Mouse (Mus musculus): ENCODE results near the gene Dph5. TPM values are rescaled to one million over a fixed set of nuclear protein-coding genes. Genes with fewer than 3 reads are reported as not detected.

The Dph5 gene
- polyA plus RNA-seq, 1 experiment from 2014 or later, result 28.7 TPM

DNA sequence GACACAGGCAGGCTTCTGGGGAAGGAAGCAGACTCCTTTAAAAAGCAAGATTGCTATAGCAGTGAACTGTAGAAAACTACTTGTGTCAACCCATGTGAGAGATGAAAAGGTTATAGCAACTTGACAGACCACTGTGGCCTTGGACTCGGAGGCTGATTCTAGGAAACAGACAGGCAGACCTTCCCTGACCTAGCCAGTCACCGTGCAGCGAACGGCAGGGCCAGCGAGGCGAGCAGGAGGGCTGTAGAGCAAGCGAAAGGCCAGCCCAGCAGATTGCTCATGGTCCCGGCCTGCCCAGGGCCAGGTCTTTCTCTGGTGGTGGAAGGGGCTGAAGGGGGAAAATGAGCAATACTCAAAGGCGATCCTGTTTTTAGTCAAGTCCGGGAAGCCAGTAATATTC, 50.2 kb downstream of the Dph5 start:
- Histone ChIP-seq H3K27ac (replicated peaks) (no peak overlapping the region), H3K27me3 (replicated peaks) (no peaks in the 10 kb centered on the region), H3K9me3 (replicated peaks) (no peaks in the 10 kb centered on the region), H3K4me3 (replicated peaks) (no peak overlapping the region), H3K9ac (replicated peaks) (no peak overlapping the region), H3K4me1 (no peaks in the 10 kb centered on the region), H3K4me2 (no peak overlapping the region), H3K36me3 (peaks cover 20% of the 10 kb centered on the region)
- ATAC-seq (ENCODE audit: low FRiP score), result no peak
- 90% methylated on average over 10 of the region's 10 CpGs for WGBS

DNA sequence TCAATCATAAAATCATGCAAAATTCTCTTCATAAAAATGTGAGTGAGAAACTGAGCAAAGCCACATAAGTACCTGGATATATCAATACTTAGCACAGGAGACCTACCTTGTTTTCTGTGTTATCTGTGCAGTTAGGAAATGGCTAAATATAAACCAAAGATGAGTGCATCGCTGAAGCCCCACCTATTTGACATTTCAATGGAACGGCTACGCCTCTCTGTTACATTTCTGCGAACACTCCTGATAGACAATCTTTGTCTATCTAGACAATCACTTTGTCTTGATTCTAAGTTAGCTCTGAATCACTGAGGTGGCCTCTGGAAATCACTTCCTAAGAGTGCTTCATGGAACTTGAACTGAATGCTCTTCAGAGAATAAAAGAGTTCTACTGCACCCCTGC, 52.9 kb downstream of the Dph5 start:
- H3K9ac ChIP-seq (replicated peaks), result no peak overlapping the region
- no peak overlapping the region for H3K4me3 ChIP-seq (replicated peaks)
- H3K4me2 ChIP-seq, result no peak overlapping the region
- ATAC-seq (ENCODE audit: low FRiP score), result no peak
- H3K36me3 ChIP-seq, result peaks cover 37% of the 10 kb centered on the region
- no peaks in the 10 kb centered on the region for H3K4me1 ChIP-seq
- H3K27me3 ChIP-seq (replicated peaks), result no peaks in the 10 kb centered on the region
- no peak overlapping the region for H3K27ac ChIP-seq (replicated peaks)
- 91% methylated on average over 4 of the region's 4 CpGs for WGBS
- no peaks in the 10 kb centered on the region for H3K9me3 ChIP-seq (replicated peaks)

DNA sequence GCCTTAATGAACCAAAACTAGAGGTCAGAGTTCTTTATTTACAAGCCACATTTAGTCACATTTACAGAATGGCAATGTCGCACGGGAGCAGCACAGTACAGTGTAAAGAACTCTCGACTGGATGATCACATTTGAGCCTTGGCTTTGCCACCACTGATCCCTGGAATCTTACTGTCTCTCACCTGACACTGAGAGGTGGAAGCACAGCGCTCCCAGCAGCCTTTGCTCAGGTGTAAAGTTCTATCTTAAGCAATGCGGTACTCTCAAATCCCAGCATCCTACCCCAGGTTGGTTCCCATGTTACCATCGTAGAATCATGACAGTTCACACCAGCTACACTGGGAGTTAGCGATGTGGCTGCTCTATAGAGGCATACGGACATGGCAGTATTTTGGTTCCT, 53.8 kb downstream of the Dph5 start:
- H3K36me3 ChIP-seq, result peaks cover 40% of the 10 kb centered on the region
- no peak for ATAC-seq (ENCODE audit: low FRiP score)

DNA sequence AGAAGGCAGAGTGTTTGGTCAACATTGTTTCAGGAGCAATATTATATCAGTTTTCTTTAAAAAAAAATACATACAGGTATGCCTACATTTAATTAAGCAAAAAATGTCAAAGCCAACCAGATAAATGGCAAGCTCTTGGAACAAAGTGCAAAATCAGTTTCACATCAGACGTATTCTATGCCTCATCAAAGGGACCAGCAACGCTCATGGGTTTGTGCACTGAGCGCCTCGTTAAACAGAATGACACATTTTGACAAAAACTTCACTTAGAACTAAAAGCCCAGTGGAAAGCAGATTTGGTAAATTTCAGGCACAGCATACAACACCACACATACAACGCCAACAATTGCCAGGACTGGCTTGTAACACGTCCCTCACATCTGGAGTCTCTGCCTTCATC, 56.7 kb downstream of the Dph5 start:
- 88% methylated on average over 6 of the region's 6 CpGs for WGBS
- no peak for ATAC-seq (ENCODE audit: low FRiP score)
- Histone ChIP-seq H3K9ac (replicated peaks) (no peak overlapping the region), H3K36me3 (peaks cover 36% of the 10 kb centered on the region), H3K4me1 (no peaks in the 10 kb centered on the region), H3K27ac (replicated peaks) (no peak overlapping the region), H3K9me3 (replicated peaks) (no peaks in the 10 kb centered on the region), H3K4me2 (no peak overlapping the region), H3K27me3 (replicated peaks) (no peaks in the 10 kb centered on the region), H3K4me3 (replicated peaks) (no peak overlapping the region)

More for the DNA sequence above, 53.8 kb downstream of the Dph5 start:
- Histone ChIP-seq H3K27me3 (replicated peaks) (no peaks in the 10 kb centered on the region), H3K4me1 (no peaks in the 10 kb centered on the region), H3K9ac (replicated peaks) (no peak overlapping the region), H3K4me3 (replicated peaks) (no peak overlapping the region), H3K27ac (replicated peaks) (no peak overlapping the region), H3K4me2 (no peak overlapping the region), H3K9me3 (replicated peaks) (no peaks in the 10 kb centered on the region)
- 95% methylated on average over 8 of the region's 8 CpGs for WGBS

DNA sequence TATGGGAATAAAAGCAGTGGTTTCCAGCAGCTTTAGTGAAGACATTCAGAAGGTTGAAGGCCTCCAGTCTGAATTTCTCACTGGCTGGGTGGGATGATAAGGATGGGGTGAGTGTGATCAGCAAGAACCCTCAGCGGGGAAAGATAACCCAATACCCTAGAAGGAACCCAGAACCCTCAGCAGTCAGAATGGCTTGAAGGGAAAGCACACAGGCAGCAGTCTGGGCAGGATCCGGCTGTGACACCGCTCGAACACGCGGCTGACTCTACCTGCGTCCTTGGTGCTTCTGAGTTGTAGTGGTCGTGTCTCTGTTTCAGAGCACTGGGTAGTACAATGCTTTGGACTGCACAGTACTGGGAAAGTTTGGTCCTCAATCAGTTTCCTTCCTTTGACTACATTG, 58.6 kb downstream of the Dph5 start:
- Histone ChIP-seq H3K27me3 (replicated peaks) (no peaks in the 10 kb centered on the region), H3K4me3 (replicated peaks) (no peak overlapping the region), H3K27ac (replicated peaks) (no peak overlapping the region), H3K9ac (replicated peaks) (no peak overlapping the region), H3K9me3 (replicated peaks) (no peaks in the 10 kb centered on the region), H3K4me2 (no peak overlapping the region), H3K36me3 (peaks cover 33% of the 10 kb centered on the region), H3K4me1 (peaks cover 6% of the 10 kb centered on the region; the same call in 1 of the 2 replicates)
- 96% methylated on average over 8 of the region's 8 CpGs for WGBS
- ATAC-seq (ENCODE audit: low FRiP score), result no peak

DNA sequence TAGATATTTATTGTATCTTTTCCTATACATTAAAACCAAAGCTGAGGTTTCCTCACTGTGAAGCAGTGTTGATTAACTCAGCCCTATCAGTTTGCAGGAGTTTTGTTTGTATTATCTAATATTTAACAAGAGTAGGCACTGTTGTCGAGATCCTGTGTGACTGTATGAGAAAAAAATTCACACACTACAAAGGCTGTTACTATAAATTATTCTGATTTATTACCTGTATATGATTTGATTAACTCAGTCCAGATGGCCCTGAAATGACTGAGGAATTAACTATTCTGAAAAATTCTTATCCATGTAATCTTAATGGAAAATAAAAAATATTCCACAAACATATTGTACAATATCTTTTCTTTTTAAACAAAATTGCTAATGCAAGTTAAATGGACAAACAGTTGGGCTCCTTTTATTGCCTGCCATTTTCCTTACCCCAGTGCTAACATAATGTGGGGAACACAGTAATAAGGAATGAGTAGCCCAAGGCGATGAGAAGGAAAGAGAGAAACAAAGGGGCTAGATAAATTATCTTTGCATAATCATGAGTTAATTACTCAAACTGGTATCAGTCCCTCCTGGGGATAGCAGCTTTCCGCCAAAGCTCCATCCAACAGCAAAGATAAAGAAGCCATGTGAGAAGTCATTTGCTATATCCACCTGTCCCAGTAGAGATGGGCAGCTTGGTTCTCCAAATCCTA, 61.7 kb downstream of the Dph5 start:
- H3K4me3 ChIP-seq (replicated peaks), result no peak overlapping the region
- H3K36me3 ChIP-seq, result peaks cover 20% of the 10 kb centered on the region
- H3K4me1 ChIP-seq, result peaks cover 6% of the 10 kb centered on the region; the same call in 1 of the 2 replicates
- H3K4me2 ChIP-seq, result no peak overlapping the region
- peak; percentile 45; the same call in 1 of the 2 replicates for ATAC-seq (ENCODE audit: low FRiP score)
- H3K27ac ChIP-seq (replicated peaks), result no peak overlapping the region
- H3K9ac ChIP-seq (replicated peaks), result no peak overlapping the region
- H3K27me3 ChIP-seq (replicated peaks), result no peaks in the 10 kb centered on the region
- 37% methylated on average over 3 of the region's 3 CpGs for WGBS
- H3K9me3 ChIP-seq (replicated peaks), result no peaks in the 10 kb centered on the region

DNA sequence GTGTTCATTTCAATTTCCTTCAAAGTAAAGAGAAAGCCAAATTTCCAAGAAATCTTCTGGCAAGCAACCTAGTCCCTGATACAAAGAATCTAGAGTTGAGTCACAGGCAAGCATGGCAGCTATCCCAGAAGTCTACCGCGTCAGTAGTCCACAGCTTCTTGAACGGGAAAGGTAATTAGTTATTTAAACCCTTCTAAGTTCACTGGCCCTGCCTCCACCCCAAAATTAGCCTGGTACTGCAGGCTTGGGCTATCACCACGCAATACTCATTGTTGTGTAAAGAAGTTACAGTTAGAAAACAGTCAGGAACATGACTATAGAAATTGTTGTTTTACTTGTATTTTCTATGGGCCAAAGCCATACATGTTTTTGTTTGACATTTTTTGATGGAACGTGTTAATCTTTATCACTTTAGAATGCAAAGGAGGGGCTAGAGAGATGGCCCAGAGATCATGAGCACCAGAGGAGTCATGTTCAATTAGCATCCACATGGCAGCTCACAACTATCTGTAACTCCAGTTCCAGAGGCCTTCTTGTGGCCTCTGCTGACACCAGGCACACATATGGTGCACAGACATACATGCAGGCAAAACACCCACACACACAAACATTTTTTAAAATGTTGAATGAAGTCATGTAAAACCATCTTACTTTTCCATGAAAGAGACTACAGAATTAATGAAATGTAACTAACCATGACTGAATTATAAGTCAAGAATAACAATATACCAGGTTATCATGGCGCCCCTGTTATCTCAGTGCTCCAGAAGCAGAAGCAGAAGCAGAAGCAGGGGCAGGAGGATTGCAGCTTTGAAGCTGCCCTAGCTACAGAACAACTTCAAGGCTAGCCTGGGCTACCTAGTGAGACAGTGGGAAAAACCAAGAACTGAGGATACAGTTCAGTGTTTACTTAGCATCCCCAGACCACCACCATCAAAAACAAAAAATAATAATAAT, 62.6 kb downstream of the Dph5 start:
- no peak for ATAC-seq (ENCODE audit: low FRiP score)
- H3K36me3 ChIP-seq, result peaks cover 19% of the 10 kb centered on the region
- H3K27me3 ChIP-seq (replicated peaks), result no peaks in the 10 kb centered on the region
- no peak overlapping the region for H3K4me2 ChIP-seq
- no peak overlapping the region for H3K4me3 ChIP-seq (replicated peaks)
- no peak overlapping the region for H3K9ac ChIP-seq (replicated peaks)
- 64% methylated on average over 6 of the region's 6 CpGs for WGBS
- H3K4me1 ChIP-seq, result peaks cover 6% of the 10 kb centered on the region; the same call in 1 of the 2 replicates
- H3K27ac ChIP-seq (replicated peaks), result no peak overlapping the region
- H3K9me3 ChIP-seq (replicated peaks), result no peaks in the 10 kb centered on the region

DNA sequence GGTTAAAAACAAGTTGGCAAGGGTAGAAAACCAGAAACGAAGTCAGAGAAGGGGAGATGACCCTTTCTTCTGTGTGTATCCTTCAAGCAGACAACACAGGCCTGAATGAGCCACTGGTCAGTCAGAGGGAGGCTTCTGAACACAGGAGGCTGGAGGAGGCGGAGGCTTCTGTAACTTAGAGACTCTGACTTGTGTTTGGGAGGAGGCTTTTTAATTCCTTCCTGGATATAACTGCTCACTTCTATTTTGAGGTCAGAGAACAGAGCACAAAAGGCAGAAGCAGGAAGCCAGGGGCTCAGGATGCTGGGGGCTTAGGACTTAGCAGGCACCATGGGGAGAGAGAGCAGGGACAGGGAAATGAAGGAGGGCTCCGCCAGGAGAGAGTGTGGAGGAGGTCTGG, 63.6 kb downstream of the Dph5 start:
- 74% methylated on average over 3 of the region's 3 CpGs for WGBS
- Histone ChIP-seq H3K36me3 (peaks cover 27% of the 10 kb centered on the region), H3K4me3 (replicated peaks) (no peak overlapping the region), H3K4me1 (peaks cover 6% of the 10 kb centered on the region; the same call in 1 of the 2 replicates), H3K4me2 (no peak overlapping the region), H3K9ac (replicated peaks) (no peak overlapping the region), H3K9me3 (replicated peaks) (no peaks in the 10 kb centered on the region), H3K27me3 (replicated peaks) (no peaks in the 10 kb centered on the region), H3K27ac (replicated peaks) (no peak overlapping the region)
- ATAC-seq (ENCODE audit: low FRiP score), result no peak

GRCm38 (mm10) chr3:115952356-115952755, 64.7 kb downstream of the Dph5 start:
- Histone ChIP-seq H3K4me2 (no peak overlapping the region), H3K9ac (replicated peaks) (no peak overlapping the region), H3K9me3 (replicated peaks) (no peaks in the 10 kb centered on the region), H3K27ac (replicated peaks) (no peak overlapping the region), H3K36me3 (peaks cover 28% of the 10 kb centered on the region), H3K27me3 (replicated peaks) (no peaks in the 10 kb centered on the region), H3K4me1 (peaks cover 6% of the 10 kb centered on the region; the same call in 1 of the 2 replicates), H3K4me3 (replicated peaks) (no peak overlapping the region)
- no peak for ATAC-seq (ENCODE audit: low FRiP score)
- WGBS, result 92% methylated on average over 4 of the region's 4 CpGs

- H3K36me3 ChIP-seq, result peaks cover 34% of the 10 kb centered on the region
- WGBS, result 77% methylated on average over 3 of the region's 3 CpGs
- ATAC-seq (ENCODE audit: low FRiP score), result no peak
Measured at GRCm38 (mm10) chr3:115953088-115953487, 65.5 kb downstream of the Dph5 start.

DNA sequence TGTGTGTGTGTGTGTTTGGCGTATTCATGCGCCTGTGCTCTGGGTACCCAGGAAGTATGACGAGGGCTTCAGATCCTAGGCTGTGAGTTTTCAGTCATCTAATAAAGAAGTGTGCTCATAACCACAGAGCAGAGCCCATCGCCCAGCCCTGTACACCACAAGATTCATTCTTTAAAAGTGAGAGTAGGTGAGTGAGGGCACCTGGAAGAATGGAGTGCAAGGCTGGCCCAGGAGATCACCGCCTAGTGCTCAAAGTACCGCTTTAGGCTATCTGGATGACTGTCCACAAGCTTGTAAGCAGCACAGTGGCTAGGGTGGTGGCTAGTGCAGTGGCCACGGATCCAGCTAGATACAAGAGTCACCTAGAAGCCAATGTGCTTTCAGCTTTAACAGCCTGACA, 69.6 kb downstream of the Dph5 start:
- Histone ChIP-seq H3K4me3 (replicated peaks) (no peak overlapping the region), H3K36me3 (peaks cover 30% of the 10 kb centered on the region), H3K9ac (replicated peaks) (no peak overlapping the region), H3K4me2 (no peak overlapping the region), H3K4me1 (no peaks in the 10 kb centered on the region), H3K9me3 (replicated peaks) (no peaks in the 10 kb centered on the region), H3K27ac (replicated peaks) (no peak overlapping the region), H3K27me3 (replicated peaks) (no peaks in the 10 kb centered on the region)
- no peak for ATAC-seq (ENCODE audit: low FRiP score)
- 92% methylated on average over 7 of the region's 7 CpGs for WGBS

More at GRCm38 (mm10) chr3:115953088-115953487, 65.5 kb downstream of the Dph5 start:
- Histone ChIP-seq H3K27me3 (replicated peaks) (no peaks in the 10 kb centered on the region), H3K27ac (replicated peaks) (no peak overlapping the region), H3K4me3 (replicated peaks) (no peak overlapping the region), H3K4me1 (peaks cover 6% of the 10 kb centered on the region; the same call in 1 of the 2 replicates), H3K9me3 (replicated peaks) (no peaks in the 10 kb centered on the region), H3K9ac (replicated peaks) (no peak overlapping the region), H3K4me2 (no peak overlapping the region)
